Mouse (Mus musculus) ES-E14 (cell line): Measurements from ENCODE around the gene Reck. TPM values are rescaled to one million over a fixed set of nuclear protein-coding genes. Genes with fewer than 3 reads are reported as not detected.

Experiments
- DNase-seq: peaks from one replicate; pipeline ENCODE4 v3.0.0-alpha.2; 2013; ENCODE audit warnings: low read depth, low spot score
- H3K27ac ChIP-seq: 2 replicates; pipeline ENCODE4 v1.5.1; 2012; ENCODE audit warnings: low read depth, mild to moderate bottlenecking, low read length, moderate library complexity, mixed read lengths; ENCODE audit not compliant: poor library complexity, insufficient read depth, severe bottlenecking
- H3K36me3 ChIP-seq: 2 replicates; pipeline ENCODE4 v1.6.1; 2012; ENCODE audit warnings: mild to moderate bottlenecking, low read length, moderate library complexity, mixed read lengths; ENCODE audit not compliant: control insufficient read depth, poor library complexity, insufficient read depth, severe bottlenecking
- H3K4me1 ChIP-seq, 2 experiments: fragments of 150-350 bp in 1 of 2; sonication (generic) in 1 of 2; 2 replicates each; pipeline ENCODE4 v1.6.1; 2012; ENCODE audit warnings: low read length in 2 of 2, mild to moderate bottlenecking in 1 of 2, mixed read lengths in 1 of 2; ENCODE audit not compliant: control insufficient read depth in 2 of 2, insufficient read depth in 2 of 2, poor library complexity in 1 of 2
- H3K4me3 ChIP-seq, 2 experiments: fragments of 150-350 bp in 1 of 2; sonication (generic) in 1 of 2; 2 replicates each; pipeline ENCODE4 v1.5.1; 2012; ENCODE audit warnings: low read length in 2 of 2, low read depth in 1 of 2, mild to moderate bottlenecking in 1 of 2, mixed read lengths in 1 of 2; ENCODE audit not compliant: insufficient read depth in 1 of 2, poor library complexity in 1 of 2, severe bottlenecking in 1 of 2
- H3K9ac ChIP-seq: 2 replicates; pipeline ENCODE4 v1.6.1; 2012; ENCODE audit warnings: low read depth, mild to moderate bottlenecking, low read length, mixed read lengths; ENCODE audit not compliant: poor library complexity, insufficient read depth, severe bottlenecking
- H3K9me3 ChIP-seq: fragments of 150-350 bp; sonication (generic); 2 replicates; pipeline ENCODE4 v1.6.1; 2012; ENCODE audit warnings: low read depth, mild to moderate bottlenecking, low read length; ENCODE audit not compliant: control insufficient read depth, insufficient read depth
- CHD2 ChIP-seq: IDR thresholded peaks from 2 replicates; pipeline ENCODE4 v1.6.1; 2014; ENCODE audit warnings: mild to moderate bottlenecking, low read depth, low read length, inconsistent platforms
- HCFC1 ChIP-seq: IDR thresholded peaks from 2 replicates; pipeline ENCODE4 v1.6.1; 2012; ENCODE audit warnings: low read length, inconsistent platforms, borderline replicate concordance; ENCODE audit not compliant: insufficient read depth
- MAFK ChIP-seq: IDR thresholded peaks from 2 replicates; pipeline ENCODE4 v1.6.1; 2014; ENCODE audit warnings: mild to moderate bottlenecking, low read depth, low read length, inconsistent platforms; ENCODE audit not compliant: insufficient read depth
- ZC3H11A ChIP-seq: IDR thresholded peaks from 2 replicates; pipeline ENCODE4 v1.6.1; 2012; ENCODE audit warnings: low read depth, mild to moderate bottlenecking, inconsistent platforms, low read length, borderline replicate concordance
- ZNF384 ChIP-seq: IDR thresholded peaks from 2 replicates; pipeline ENCODE4 v1.6.1; 2012; ENCODE audit warnings: low read depth, low read length, inconsistent platforms
- in situ Hi-C, 2 experiments: fragments of 600-800 bp; cut with MboI; formaldehyde crosslinking; loops; one replicate each; pipeline ENCODE4 v1.15.1; 2025; ENCODE audit warnings: low sequenced_read_pairs in 2 of 2, inconsistent platforms in 1 of 2; ENCODE audit not compliant: unreplicated experiment in 2 of 2
- total RNA-seq: library from RNA; depleted of rRNA; stranded (reverse); fragments of 300-350 nt; gene quantifications from 2 replicates; pipeline ENCODE4 v1.2.3, GENCODE M21; 2012

Reck gene
- total RNA-seq, 1 experiment = 4.0 TPM

DNA sequence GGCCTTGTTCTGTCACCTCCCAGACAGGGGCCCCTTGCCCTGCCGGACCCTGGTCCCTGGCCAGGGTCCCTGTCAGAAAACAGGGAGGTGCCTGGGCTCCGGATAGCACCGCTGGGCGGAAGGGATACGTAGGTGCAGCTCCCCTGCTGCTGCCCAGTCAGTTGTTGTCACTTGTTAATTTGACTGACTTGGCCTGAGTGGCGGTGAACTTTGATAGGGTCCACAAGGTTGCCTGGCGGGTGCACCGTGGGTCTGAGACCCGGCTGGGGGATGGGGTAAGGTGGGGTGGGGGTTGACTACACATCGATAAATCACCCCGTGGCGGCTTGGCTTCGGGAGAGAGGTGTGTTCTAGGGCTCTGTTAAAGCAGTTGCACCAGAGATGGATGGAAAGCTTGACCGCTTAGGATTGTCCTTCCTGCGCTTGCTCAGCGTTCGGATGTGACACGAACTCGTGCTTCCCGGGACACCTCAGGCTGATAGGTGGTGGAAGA is 635 bp downstream of the Reck start:
- Histone ChIP-seq H3K27ac (no peak overlapping the region), H3K36me3 (no peaks in the 10 kb centered on the region), H3K9ac (peak overlapping the region; percentile 79), H3K4me3 (peak overlapping the region; percentile 89 to 100), H3K9me3 (no peaks in the 10 kb centered on the region), H3K4me1 (peaks cover 0 to 2% of the 10 kb centered on the region in 2 experiments; a peak in 1 of 4 replicates)
- TF ChIP-seq ZNF384 (no peak), MAFK (no peak)
- DNase-seq = peak; percentile 11
- in situ Hi-C loops = no loop called here

DNA sequence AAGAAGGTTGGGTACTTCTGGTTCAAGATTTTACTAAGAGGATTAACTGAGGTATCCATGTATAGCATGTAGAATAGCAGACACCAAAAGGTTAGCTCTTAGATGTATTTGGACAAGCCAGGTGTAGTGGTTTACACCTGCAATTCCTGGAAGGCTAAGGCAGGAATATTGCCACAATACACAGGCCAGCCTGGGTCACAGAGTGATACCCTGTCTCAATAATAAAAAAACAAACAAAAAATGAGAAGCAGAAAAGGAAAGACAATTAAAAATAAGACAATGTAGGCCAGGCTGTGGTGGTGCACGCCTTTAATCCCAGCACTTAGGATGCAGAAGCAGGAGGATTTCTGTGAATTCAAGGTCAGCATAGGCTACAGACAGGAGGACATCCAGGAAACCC is 1.9 kb downstream of the Reck start:
- in situ Hi-C loops = no loop called here
- H3K9ac ChIP-seq = no peak overlapping the region
- no peak overlapping the region for H3K4me3 ChIP-seq
- no peak for DNase-seq
- H3K27ac ChIP-seq = no peak overlapping the region
- no peaks in the 10 kb centered on the region for H3K36me3 ChIP-seq
- TF ChIP-seq CHD2 (no peak), HCFC1 (no peak), ZC3H11A (no peak), MAFK (no peak), ZNF384 (no peak)
- no peaks in the 10 kb centered on the region for H3K9me3 ChIP-seq
- peaks cover 0 to 2% of the 10 kb centered on the region in 2 experiments; a peak in 1 of 4 replicates for H3K4me1 ChIP-seq

DNA sequence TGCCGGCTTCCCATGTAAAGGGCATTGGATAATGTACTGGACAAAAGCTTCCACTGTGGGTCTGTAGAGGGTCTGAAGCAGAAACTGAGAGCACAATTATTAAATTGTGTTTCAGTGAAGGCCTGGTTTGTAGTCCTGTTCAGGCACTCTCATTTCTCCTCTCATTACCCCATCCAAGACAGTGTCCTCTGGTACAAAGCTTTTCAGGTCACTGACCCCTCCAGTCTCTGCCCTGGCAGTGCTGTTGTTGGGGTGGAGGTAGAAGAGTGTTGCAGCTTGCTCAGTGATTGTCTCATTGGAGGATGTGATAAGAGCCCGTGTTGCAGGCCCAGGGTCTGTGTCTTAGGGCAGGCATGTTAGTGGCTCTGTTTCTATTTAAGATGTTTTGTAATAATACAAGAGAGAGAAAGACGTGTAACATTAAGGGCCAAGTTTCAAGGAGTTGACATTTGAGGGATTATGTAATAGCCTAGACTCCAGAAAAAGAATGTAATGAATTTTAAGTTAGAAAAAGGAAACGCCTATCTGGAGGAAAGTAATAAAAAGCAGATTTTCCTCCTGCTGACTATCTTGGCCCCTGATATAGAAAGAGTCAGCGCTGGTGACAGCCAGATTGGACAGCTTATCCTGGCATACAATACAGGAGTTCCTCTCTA is 2.9 kb downstream of the Reck start:
- in situ Hi-C loops = no loop called here
- Histone ChIP-seq H3K4me1 (peaks cover 0 to 2% of the 10 kb centered on the region in 2 experiments; a peak in 1 of 4 replicates), H3K9ac (no peak overlapping the region), H3K36me3 (no peaks in the 10 kb centered on the region), H3K4me3 (no peak overlapping the region), H3K27ac (no peak overlapping the region), H3K9me3 (no peaks in the 10 kb centered on the region)
- TF ChIP-seq ZNF384 (no peak), ZC3H11A (no peak), MAFK (no peak), CHD2 (no peak), HCFC1 (no peak)
- no peak for DNase-seq

DNA sequence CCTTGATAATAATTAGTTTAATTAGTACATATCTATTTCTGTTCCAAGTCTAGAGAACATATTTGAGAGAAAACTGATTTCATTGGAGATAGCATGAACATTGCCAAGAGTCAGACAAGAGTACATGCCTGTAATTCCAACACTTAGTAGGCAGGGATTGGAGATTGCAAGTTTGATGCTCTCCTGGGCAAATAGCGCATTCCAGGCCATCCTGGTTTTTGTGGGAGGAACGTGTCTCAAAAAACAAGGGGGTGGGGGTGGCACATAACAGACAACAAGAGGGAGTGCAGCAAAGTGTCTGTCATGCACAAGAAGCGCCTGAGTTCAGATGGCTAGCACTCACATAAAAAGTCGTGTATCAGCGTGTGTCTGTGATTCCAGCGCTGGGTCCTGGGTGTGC is 4.2 kb downstream of the Reck start:
- in situ Hi-C loops = no loop called here
- DNase-seq = no peak
- no peak overlapping the region for H3K27ac ChIP-seq
- no peaks in the 10 kb centered on the region for H3K9me3 ChIP-seq
- H3K4me1 ChIP-seq = peaks cover 0 to 2% of the 10 kb centered on the region in 2 experiments; a peak in 1 of 4 replicates
- no peak overlapping the region for H3K4me3 ChIP-seq
- no peak for TF ChIP-seq ZC3H11A
- TF ChIP-seq CHD2 = no peak
- no peak for TF ChIP-seq HCFC1
- TF ChIP-seq ZNF384 = no peak
- no peak for TF ChIP-seq MAFK
- H3K9ac ChIP-seq = no peak overlapping the region
- H3K36me3 ChIP-seq = no peaks in the 10 kb centered on the region
